Mouse (Mus musculus) brain, embryonic 14.5 days (tissue): ENCODE data around the gene Igfbp7.

ENCODE experiments used
- CTCF ChIP-seq: fragments of 200-500 bp; IDR thresholded peaks from 2 replicates; pipeline ENCODE4 v1.5.1; 2012; ENCODE audit warnings: inconsistent platforms, mild to moderate bottlenecking, moderate library complexity, borderline replicate concordance; ENCODE audit not compliant: insufficient read depth, insufficient read length; ENCODE audit errors: extremely low read depth
- POLR2A ChIP-seq: fragments of 200-500 bp; IDR thresholded peaks from 2 replicates; pipeline ENCODE4 v1.6.1; 2012; ENCODE audit warnings: mild to moderate bottlenecking, inconsistent platforms, borderline replicate concordance; ENCODE audit not compliant: poor library complexity, insufficient read depth, insufficient read length, severe bottlenecking; ENCODE audit errors: extremely low read depth

- no peak for TF ChIP-seq POLR2A
- no peak for TF ChIP-seq CTCF
Observed at GRCm38 (mm10) chr5:77351691-77352090, 56.1 kb downstream of the Igfbp7 start.
